Mouse (Mus musculus): ENCODE measurements around the gene Gpr33.

- peak; percentile 10 for TF ChIP-seq CTCF (IDR thresholded peaks at IDR 0.05; ENCODE audit: low read depth, low read length)
- TF ChIP-seq POLR2A (IDR thresholded peaks at IDR 0.05; ENCODE audit: insufficient read depth, low read length), result no peak
- no peak for TF ChIP-seq EP300 (IDR thresholded peaks at IDR 0.05; ENCODE audit: insufficient read depth, low read depth, low read length)
Measured at GRCm38 (mm10) chr12:52001544-52001943, 26.3 kb downstream of the Gpr33 start.
